Mouse (Mus musculus) telencephalon, adult 2 months (tissue): ENCODE measurements around the gene Shf.

ENCODE experiments used
- DNase-seq: peaks from one replicate; pipeline ENCODE4 v3.0.0-alpha.2; 2011; ENCODE audit warnings: low read depth, low spot score

Gene Shf

GRCm38 (mm10) chr2:122368081-122368971 lies 636 bp downstream of the Shf start:
- DNase-seq = no peak

GRCm38 (mm10) chr2:122367701-122368080 lies 1.3 kb downstream of the Shf start:
- DNase-seq = no peak

- DNase-seq = no peak
Measured at GRCm38 (mm10) chr2:122367181-122367580, 1.8 kb downstream of the Shf start.

GRCm38 (mm10) chr2:122366706-122367105 lies 2.3 kb downstream of the Shf start:
- no peak for DNase-seq

- no peak for DNase-seq
Measured at GRCm38 (mm10) chr2:122366039-122366438, 2.9 kb downstream of the Shf start.

GRCm38 (mm10) chr2:122365244-122365866 lies 3.6 kb downstream of the Shf start:
- no peak for DNase-seq

GRCm38 (mm10) chr2:122364352-122364944 lies 4.5 kb downstream of the Shf start:
- DNase-seq = no peak

DNA sequence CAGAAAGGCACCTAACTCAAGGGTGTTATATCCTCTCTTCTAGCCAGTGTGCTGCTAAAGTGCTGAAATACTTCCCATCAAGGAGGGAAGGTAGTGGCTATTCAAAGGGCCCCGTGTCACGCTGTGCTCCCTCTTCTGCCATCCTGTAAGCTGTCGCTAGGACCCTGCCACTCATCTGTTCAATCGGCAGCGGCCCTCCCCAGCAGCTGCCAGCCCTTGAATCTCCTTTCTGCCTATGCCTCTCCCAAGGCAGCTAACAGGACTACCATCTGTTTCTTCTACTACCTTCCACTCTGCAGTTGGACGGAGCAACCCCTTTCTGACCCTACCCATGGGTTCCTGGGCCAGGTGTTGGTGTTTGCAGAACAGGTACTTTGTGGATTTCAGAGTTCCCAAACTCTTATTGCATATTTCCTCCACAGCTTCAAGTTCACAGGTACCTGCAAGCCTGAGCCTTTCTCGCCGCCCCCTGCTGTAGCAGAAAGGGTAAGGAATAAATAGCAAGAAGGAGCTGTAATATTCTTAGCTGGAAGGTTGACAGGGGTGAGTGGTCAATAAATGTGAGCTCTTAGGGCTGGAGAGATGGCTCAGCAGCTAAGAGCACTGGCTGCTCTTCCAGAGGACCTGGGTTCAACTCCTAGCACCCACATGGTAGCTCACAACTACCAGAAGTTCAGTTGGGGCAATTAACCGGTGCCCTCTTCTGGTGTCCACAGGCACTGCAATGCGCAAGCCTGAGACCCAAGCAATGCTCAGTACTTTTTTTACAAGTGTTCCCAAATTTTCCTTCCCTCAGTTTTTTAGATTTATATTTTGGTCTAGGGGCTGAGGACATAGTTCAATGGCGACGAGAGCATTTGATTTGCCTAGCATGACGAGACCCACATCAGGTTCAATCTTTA lies 6.1 kb downstream of the Shf start:
- DNase-seq = no peak

DNA sequence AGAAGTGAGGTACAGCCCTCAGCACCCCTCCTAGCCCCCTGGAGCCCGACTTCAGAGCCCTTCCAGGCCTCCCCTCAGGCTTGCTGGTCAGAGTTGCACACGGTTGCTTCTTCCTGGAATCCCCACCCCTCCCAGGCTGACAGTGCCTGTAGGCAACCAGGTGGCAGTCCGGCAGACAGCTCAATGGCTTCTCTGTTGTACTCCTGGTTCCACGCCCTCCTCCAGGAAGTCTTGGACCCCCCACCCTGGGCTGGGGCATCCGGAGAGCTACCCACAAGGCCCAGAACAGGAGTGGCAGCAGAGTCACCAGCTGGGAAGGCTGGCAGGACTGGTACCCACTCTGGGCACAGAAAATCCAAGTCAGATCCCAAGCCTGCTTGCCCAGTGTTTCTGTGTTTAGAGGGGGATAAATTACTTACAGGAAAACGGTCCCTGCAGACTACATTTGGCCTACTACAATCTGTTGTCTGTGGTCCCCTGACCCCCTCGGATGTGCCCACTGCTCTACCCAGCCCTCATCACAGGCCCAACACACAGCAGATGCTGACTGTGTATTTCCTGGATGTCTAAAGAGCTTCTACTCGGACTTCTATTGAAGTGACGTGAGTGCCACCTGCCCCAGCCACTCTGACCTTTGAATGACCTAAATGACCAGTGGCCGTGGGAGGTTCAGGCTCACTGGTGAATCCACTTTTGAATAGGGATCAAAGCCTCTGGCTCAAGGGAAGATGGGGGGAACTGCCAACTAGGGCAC lies 6.9 kb downstream of the Shf start:
- no peak for DNase-seq

- no peak for DNase-seq
Measured at GRCm38 (mm10) chr2:122361181-122361580, 7.8 kb downstream of the Shf start.

- no peak for DNase-seq
Measured at GRCm38 (mm10) chr2:122360310-122360709, 8.7 kb downstream of the Shf start.

- DNase-seq = no peak
Measured at GRCm38 (mm10) chr2:122356187-122356586, 12.8 kb downstream of the Shf start.

- DNase-seq = no peak
Measured at GRCm38 (mm10) chr2:122355389-122355788, 13.6 kb downstream of the Shf start.

- no peak for DNase-seq
Measured at GRCm38 (mm10) chr2:122354191-122354929, 14.6 kb downstream of the Shf start.

GRCm38 (mm10) chr2:122353765-122354164 lies 15.2 kb downstream of the Shf start:
- DNase-seq = no peak

DNA sequence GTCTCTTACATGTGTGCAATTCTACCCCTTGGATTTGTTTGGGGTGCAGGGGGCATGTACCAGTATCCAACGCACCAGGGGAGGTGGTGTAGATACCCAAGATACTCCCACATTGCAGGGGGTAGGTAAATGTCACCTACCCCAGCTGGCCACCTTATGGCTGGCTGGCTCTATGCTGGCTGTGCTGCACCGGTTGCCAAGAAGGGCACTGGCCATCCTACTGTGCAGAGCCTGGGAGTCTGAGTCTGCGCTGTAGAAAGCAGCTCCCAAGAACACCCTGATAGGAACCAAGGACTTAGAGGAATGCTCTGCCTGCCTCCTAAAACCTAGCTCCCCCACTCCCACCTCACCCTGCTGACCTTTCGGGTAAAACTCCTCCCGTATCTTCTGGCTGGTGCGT lies 16.0 kb downstream of the Shf start:
- DNase-seq = no peak

DNA sequence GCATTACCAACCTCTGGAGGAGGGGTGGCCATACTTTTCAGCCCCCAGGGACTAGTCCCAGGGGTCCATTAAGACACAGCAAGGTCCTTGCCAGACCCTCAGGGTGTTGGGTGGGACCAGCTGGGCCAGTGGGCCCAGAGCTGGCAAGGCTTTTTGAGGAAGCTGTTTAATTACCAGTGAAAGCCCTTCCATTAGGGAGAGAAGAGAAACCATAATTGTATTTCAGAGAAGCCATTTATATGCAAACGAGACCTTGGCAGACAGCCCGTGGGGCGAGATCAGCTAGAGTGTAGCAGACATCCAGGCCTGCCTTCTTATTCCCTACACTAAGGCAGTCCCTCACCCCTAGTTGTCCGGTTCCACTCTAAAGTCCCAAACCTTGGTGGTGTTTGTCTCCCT lies 17.0 kb downstream of the Shf start:
- DNase-seq = no peak

DNA sequence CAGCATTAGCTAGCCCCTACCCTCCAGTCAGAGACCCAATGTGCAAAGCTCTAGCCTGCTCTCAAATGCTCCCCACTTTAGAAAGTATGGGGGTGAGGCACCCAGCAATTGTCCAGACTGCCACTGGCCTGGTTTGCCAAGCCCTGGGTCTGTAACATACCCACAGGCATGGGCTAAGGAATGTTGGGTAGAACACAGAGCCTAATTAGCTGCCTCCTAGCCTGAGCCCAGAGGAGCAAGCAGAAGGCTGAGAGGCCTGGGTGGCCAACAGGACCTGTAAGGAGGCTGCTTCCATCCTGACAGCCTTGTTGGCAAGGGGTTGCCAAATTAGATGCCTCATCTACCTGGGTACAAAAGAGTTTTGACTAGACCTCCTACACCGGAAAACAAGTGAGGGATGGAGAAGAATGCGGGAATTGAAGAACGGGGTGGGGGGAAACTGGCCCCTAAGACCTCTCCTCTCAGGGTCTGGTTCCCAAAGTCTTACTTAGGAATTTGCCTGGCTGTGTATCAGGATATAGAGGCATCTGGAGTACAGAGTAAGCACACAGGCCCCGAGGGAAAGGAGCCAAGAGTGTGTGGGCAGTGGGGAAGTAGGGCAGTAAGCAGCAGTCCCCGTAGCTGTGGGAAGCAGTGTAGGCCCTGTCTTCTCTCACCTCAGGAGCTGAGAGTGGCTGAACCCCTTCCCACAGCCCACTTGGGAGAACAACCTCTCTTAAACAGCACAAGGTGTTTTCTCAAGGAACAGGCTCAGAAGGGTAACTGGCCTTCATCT lies 17.6 kb downstream of the Shf start:
- peak; percentile 74 for DNase-seq

DNA sequence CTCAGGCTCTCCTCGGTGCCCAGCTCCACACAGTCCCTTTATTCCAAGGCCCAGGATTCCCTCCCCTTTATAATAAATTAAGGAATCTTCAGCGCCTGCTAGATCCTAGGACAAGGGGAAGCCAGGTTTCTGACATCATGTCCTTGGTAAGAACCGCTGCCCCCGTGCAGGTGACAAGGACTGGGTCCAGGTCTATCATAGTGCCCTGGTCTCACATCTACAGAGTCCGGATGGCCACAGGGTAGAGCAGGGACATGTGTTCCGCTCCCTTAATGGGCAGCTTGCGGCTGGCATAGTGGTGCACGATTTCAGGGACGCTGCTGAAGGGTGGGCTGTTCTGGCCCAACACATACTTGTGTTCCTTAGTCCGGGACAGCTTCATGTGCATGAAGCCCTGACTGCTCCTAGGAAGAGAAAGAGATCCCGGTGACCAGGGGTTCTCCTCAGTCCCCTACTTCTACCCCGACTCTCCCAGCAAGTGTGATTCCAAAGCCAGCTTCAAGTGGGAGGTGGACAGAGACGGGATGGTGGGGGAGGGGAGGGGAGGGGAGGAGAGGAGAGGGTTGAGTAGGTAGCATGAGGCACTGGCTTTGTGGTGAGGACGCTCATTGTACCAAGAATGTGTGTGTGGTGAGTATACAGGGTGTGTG lies 19.7 kb downstream of the Shf start:
- DNase-seq = no peak
